Mouse (Mus musculus) cerebellum, adult 11-12 months (tissue): ENCODE data around the gene Apaf1.

Experiments used
- DNase-seq: peaks from one replicate; pipeline ENCODE4 v3.0.0; 2022

The Apaf1 gene

DNA sequence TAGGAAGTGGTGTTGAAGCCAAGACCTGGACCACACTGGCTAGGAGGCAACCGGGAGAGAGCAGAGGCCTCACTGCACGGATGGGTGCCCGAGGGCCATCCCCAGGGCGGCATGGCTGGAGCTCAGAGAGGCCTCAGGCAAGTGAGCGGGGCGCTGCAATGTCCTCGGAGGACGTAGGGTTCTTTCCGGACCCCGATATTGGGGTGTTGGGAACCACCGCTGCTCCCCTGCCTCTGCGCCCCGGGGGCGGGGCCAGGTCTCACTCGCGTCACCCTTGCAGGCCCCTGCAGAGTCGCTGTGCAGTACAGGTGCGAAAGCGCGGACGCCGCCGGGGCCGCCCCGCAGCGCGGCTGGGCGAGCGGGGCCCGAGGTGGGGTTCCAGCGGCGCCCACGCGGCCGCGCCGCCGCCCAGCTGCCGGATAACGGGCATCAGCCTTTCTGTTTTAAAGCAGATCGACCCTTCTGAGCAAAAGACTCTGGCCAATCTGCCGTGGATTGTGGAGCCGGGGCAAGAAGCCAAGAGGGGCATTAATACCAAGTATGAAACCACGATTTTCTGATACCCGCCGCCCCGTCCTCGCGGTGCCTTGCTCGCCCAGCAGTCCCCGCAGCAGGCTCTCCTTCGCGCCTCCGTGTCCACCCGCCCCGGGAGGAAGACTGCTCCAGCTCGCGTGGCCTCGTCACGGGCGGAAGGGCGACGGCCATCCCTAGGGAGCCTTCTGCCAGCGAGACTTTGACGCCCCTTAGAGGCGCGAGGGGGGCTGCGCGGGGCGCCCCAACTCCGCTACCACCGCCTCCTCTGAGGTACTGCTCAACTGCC, 113.0 kb downstream of the Apaf1 start:
- DNase-seq, result peak; percentile 36

DNA sequence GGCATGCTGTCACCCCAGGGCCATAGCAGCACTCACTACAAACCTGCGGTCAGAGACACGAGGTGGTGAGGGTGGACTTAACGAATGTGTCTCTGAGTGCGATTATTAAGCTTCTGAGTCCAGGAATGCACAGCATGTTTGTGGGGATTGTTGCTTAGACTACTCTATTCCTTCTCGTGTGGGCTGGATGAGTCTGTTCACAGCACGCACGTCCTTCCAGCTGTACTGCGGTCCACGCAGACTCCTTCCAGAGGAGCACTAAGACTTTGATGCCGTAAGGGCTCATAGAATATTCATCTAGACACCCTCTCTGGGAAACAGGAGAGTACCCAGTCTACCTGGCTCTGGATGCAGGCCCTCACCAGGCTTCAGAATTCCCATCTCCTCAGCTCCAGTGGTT, 114.3 kb downstream of the Apaf1 start:
- no peak for DNase-seq

DNA sequence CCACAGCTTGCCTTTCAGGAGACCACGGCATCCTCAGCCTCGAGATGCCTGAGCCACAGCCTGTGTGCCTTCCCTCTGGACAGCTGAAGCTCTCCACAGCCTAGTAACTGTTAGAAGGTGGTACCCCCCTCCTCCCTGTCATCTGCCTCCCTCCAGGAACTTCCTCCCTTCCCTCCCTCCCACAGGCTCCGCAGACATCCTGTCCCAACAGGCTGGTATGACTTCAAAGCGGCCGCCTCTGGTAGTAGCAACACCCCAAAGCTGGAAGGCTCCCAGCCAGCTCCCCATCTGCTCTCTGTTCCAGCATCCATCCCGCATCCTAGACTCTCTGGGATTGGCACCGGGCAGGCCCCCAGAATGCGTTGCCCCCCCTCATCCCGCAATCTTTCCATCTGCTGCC, 115.7 kb downstream of the Apaf1 start:
- peak; percentile 84 for DNase-seq

DNA sequence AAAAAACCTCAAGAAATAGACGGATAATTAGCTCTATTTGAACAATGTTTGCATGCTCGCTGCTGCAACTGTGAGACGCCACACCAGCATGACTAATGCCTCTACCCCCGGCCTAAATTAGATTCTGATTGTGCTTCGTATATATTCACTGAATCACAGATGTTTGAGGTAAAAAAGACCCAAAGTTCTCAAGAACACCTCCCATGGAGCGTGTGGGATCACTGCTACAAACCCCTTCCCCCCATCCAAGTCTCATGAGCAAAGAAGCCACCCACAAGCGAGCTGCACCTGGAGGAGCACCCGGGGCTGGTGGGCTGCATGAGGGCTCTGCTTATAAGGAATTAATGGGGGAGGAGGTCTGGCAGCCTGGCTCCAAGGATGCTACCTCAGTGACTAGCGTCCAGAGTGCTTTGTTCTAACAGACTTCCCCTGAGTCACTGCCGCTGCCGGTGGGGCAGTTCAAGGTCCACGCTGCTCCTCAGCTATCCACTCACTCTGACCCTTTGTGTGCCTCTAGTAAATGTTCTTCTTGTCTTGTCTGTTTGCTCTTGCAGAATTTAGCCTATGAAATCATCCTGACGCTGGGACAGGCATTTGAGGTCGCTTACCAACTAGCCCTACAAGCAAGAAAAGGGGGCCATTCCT, 116.8 kb downstream of the Apaf1 start:
- DNase-seq, result no peak

DNA sequence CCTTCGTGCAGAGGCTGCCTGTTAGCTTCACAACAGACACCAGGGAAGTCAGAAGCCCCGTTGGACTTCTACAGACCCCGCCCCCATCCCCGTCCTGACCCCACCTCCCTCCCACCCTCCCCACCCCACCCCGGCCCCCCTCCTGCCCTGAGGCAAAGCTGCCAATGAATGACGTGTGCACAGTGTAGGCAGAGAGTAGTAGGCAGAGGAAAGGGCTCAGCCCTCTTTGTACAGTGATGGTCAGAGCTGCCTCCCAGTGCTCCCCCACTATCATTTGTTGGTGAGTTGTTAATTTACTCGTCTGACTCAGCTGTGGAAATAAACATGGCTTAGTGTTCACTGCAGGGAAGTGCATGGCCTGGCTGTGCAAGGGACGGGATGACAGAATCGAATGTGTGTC, 118.1 kb downstream of the Apaf1 start:
- no peak for DNase-seq

DNA sequence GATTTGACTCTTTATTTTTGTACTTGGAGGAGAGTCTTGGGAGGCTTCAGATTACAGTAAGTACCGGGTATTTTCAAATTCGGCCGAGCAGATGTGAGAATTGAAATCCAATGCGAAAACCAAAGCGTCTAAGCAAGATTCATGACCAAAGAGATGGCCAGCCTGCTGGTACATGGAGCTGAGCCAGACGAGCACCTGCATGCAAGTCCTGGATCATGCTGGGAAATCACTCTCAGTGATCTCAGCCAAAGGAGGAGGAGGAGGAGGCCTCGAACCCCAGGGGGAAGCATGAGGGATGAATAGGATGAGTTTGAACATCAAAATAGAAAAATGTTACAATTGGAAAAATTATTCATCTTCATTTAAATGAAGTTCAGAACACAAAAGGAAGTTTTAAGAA, 122.2 kb downstream of the Apaf1 start:
- peak; percentile 62 for DNase-seq

DNA sequence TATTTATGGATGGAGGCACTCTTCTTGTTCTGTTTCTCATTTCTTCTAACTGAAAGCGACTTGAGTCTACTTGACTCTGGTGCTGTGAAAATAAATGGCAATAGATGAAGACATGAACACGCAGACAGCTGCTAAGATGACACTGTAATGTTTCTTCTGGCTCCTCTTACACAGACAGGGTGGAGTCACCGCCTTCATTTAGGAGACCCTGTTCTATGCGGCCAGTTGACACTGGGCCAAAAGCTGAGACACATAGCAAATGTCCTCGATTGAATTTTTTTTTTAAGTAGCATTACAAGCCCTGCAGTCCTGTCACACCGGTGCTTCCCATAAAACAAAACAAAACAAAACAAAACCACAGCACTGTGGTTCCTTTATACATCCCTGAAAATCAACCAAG, 128.7 kb downstream of the Apaf1 start:
- no peak for DNase-seq

DNA sequence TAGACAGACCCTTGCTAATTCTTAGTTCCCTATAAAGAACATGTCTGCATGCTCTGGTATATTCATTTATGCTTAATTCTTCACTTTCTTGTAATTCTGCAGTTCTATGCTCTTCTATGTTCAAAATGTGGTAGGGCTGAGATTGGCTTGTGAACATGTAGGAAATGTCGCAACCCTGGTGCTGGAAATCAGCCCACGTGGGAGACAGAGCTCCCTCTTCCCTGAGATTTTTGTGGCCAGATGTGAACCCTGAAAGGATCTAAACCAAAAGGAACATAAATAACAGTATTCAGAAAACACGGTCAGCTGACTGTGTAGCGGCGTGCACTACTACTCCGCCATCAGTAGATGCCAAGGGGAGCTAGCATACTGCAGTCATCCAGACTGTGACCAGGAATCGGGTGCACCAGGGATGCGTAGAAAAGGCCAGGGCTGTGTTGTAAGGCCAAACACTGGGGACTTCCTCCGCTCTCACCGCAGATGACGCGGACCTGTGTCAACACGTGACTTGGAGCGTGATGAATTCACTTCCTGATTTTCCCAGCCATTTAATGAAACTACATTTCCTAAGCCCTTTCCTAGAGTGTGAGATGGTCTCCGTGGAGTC, 129.4 kb downstream of the Apaf1 start:
- DNase-seq, result no peak

DNA sequence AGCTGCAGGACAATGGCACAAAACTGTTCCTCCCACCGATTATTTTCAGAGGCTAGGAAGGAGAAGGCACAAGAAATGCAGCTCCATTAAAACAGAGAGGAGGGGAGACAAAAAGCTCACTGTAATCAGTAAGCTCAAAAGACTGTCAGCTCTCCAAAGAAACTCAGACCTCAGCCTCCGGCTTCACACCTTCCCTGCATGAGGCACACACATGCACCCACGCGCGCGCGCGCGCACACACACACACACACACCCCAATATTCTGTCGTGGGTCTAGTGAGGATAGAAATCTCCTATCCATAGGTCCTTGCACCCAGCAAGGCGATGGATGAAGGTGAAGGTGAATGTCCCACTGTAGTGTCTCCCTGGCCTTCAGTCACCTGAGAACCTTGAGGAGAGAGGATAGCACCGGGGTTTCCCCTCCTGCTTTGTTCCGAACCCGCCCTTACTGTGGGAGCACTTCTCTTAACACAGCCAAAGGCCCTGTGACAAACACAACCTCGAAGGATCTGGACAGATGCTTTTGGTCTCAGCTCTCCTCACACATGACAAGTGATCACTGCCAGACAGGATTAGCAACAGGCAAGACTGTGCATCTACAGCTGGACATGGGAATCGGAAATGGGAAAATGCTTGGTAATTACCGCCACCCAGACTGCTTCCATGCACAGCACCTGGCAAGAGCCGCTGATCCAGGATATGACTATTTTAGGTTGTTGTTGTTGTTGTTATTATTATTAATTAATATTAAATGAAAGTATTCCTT, 134.8 kb downstream of the Apaf1 start:
- DNase-seq, result no peak

DNA sequence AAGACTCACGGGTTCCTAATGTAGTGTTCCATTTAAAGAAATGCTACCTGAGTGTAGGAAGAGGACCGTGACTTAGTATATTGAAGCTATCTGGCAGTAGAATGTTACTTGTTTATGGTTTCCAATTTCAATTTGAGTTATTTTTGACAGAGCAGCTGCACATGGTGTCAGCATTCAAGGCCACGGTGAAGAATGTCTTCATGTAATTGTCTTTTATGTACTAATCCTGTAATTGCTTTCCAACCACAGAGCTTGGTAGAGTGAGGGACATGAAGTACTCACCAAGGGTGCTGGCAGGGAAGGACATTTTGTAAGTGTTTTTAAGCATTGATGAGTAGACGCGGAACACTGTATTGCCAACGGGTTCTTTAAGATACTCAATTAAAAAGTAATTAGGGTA, 135.5 kb downstream of the Apaf1 start:
- DNase-seq, result no peak

DNA sequence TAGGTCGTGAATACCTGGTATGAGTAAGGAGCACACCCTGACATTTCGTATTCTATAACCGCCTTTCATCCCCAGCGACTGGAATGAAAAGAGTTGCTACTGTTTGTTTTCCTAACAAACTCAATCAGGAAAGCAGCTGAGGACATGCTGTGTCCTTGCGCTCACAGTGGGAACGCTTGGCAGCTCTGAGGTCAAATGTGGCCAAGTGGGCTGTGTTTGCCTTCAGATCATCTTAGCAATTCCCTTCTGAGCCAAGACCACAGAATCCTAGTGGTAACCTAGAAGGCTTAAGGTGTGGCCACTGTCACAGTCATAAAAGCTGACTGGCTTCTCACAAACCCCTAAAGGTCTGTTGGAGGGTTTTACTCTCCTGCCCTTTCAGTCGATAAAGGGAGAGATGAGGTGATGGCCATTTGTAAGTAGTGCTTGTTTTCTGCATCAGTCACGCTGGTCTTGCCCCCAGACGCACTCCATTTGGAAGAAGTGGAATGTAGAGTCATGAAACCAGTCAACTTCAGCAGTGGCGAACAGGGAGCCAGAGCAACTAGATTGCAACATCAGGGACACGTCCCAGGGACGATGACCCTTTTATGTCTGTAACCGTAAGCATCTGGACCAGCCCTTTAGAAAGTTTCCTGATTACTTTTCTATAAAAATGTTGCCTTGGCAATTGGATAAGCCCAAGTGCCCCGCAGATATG, 140.4 kb downstream of the Apaf1 start:
- DNase-seq, result peak; percentile 63

DNA sequence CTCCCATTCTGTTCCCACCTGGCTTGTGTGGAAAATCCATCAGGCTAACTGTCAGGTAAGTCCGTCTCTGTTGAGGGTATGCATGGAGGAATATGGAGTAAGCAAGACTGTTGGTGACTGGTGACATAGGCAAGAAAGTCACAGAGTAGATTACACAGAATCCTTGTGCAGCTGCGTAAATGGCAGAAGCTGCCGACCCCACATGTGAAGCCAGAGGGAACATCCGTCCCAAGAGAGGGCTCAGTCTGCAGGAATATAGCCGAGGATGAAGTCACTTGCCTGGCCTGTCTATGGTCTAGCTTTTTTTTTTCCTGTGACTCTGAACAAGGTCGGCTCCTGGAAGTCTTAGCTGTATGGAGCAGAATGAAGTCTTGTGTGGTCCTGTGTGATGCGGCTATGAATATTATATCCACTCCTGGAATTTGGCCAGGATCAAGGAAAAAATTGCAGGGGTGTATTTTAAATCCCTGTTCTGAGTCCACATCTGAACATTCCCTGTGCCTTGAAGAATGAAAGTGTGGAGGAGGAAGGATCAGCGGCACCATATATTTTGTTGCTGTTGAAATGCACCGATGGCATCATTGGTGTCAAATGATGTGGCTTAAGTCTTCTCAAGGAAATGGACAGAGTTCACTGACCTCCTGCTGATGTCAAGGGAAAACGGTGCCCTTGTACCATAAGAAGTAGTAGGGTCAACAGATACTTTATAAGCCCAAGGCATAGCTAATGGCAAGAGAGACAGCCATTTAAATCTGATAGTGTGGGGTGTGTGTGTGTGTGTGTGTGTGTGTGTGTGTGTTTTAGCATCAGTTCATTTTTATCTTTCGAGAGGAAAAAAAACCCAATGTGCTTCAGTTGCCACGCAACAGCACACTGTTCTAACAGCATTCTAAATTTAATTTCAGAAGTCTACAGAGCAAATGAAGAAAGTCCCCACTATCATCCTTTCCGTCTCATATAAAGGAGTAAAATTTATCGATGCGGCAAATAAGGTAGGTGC, 141.7 kb downstream of the Apaf1 start:
- DNase-seq, result no peak
